Mouse (Mus musculus) 3134 (cell line): ENCODE data around the gene Capn9.
A peak's percentile ranks its signal among the peaks of the same experiment; 100 is the strongest.

Source experiments
- DNase-seq: peaks from one replicate; pipeline ENCODE4 v3.0.0-alpha.2; 2011; ENCODE audit warnings: low spot score; ENCODE audit not compliant: insufficient read length; ENCODE audit errors: extremely low read depth

The Capn9 gene

DNA sequence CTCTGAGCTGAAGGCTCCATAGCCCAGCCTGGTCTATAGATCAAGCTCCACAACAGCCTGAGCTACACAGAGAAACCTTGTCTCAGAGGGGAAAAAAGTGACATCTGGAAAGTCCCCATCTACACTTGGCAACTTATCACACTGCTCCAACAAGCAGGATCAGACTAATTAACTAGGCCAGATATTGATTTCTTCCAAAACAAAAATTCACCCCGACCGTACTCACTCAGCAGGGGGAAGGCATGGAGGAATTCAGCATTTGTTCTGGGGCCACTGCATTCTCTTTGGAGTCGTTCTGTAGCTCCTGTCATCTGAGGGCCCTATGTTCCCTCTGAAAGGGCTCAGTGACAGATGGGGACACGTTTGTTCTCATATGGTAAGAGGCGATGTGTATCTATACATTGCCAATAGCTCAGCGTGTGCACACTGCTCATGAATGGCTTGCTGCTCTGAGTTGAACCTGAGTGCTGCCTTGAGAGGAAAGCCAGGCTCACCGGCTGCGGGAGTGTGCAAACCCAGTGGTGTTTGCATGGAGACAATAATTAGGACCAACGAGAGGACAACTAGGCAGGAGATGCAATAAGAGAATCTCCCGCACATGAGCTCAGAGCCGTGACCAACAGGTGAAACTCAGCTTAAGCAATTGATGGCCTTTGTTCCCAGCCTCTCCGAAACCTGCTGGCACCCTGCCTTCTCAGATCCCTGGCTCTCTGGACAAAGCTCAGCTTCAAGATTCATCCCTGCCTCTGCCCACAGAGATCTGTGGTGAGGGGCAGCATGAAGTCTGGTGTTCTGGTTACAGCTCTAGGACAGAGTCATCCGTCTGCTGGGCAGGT lies 58.7 kb downstream of the Capn9 start:
- no peak for DNase-seq

DNA sequence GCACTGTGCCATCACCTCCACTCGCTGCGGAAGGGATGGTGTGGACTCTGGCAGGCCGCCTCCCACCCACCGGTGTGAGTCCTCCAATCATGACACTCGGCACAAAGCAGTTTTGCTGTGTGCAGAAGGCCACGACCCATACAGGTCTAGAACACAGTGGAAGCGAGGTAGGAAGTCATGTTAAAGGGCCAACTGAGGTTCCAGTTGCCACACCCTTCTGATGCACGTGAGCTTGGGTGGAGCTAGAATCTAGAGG lies 59.3 kb downstream of the Capn9 start:
- no peak for DNase-seq

DNA sequence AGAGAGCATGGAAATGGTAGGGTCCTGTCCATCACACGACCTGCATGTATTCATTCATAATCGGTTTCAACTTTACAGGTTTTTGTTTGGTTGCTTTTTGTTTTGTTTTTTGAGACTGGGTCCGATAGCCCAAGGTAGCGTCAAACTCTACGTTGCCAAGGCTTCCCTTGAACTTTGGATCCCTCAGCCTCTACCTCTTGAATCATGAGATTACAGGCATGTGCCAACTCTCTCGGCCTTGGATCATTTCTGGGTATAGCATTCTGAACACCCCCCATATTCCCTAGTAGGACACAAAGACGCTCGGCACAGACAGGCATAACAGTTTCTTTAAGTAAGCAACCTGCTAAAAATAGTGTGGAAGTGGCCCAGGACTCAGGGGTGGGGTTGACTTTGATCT lies 65.7 kb downstream of the Capn9 start:
- DNase-seq: no peak

DNA sequence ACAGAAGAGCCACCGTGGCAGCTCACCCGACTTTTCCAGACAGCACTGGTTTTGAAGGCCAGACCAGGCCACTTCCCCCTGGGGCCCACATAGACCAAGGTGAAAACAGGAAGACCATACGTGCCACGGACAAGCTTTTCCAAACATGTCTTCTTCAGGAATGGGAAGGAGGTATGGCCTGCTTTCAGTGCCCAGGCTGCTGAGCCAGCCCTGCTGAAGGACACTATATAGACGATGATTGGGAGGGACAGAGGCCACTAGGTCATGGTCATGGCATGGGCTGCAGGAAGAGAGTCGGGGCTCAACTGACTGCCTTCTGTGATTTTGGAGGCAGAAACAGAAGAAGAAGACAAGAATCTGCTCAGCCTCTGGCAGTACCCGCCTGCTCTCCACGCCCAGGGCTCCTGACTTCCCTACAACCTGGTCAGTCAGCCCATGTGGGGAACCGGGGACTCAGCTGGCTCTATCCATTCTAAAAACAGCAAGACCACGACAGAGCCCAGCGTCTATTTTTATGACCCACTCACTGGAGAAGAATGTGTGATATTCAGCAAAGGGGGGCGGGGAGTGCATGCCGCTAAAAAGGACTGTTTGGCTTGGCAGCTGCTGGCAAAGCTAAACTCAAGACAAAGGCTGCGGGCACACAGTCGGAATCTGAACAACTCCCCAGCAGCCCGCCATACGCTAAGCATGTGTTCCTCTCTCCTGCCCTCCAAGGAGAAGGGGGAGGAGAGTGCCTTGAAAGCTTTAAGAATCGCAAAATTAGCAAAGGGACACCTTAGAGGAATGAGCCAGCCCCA lies 67.8 kb downstream of the Capn9 start:
- DNase-seq: peak; percentile 89

DNA sequence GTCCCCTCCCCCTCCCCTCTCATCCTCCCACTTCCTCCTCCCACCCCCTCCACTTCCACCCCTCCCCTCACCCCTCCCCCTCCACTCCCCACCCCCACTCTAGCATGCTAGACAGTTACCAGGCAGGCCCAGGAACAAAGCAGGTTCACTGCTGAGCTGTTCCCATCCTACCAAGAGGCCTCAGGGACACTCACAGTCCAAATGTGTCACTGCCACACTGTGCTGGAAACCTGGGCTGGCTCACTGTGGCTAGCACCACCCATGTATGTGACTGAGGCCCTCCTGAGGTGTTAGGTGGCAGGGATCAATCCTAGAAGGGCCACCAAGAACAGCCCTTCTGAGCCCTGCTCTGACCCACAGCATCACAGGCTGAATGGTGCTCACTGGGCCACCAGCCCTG lies 72.4 kb downstream of the Capn9 start:
- no peak for DNase-seq

DNA sequence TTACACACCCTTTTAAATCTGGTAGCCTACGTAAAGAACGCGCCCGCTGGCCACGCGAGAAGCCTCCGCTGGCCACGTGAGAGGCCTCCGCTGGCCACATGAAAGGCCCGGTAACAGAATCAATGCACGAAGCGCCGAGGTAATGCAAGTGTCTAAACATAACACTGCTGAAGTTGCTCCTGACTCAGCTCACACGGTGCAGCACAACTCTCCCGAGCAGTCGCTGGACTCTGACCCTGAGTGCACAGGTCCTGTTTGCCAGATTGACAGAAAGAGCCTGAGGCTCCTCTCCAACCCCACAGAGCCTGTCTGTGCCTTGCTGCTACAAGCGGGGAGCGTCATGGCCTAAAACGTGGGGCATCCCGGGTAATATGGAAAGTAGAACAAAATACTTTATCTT lies 75.9 kb downstream of the Capn9 start:
- DNase-seq: no peak

DNA sequence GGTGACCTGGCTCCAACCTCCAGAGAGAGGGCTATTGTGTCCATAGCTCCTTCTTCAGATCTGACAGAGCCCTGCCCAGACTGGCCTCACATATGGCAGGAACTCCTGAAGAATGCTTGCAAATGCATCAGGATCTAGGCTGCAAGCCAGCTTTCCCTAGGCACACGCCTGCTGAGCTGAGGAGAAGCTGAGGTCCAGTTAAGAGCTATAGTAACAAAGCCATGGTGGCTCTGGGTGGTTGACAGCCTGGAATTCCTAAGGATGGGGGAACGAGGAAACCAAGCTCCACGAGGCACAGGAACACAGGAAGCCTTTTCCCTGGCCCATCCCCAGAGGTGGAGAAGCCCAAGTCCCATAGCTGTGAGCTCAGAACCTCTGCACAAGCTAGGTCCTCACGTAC lies 76.6 kb downstream of the Capn9 start:
- DNase-seq: peak; percentile 66

DNA sequence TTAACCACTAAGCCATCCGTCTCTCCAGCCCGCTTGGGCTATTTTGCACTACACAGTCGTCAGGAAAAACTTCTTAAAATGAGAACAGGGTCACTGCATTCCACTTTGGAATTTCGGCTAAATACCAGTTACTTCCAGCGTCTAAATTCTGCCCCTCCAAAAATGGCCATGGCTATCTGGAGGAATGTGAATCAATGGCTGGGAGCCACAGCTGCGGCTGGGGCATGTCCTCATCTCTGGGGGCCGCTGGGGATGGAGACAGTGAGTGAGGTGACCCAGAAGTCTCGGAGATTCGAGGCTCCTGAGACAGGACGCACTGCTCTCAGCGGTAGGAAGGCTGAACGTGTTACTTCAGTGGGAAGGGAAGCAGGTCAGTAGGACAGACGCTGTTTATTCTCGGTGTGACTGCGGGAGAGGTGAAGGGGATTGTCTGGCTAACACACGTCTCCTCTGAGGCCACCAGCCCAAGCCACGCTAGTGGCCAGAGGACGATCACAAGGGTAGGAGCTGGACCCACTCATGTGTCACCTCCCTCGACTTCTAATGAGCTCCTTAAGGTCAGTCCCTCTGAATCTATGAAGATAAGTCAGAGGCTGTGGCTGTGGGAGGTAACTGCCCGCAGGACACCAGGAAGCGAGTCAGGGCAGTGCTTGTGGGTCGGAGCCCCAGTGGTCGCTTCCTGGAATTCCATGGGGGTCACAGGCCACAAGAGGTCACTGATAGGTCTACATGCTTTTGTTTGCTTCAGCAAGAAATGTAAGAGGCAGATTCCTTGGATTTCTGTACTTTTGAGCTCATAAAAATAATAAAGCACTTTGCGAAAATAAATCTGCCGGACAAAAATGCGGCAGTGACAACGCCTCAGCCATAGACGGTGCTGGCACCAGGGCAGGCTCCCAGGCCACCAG lies 77.9 kb downstream of the Capn9 start:
- no peak for DNase-seq

DNA sequence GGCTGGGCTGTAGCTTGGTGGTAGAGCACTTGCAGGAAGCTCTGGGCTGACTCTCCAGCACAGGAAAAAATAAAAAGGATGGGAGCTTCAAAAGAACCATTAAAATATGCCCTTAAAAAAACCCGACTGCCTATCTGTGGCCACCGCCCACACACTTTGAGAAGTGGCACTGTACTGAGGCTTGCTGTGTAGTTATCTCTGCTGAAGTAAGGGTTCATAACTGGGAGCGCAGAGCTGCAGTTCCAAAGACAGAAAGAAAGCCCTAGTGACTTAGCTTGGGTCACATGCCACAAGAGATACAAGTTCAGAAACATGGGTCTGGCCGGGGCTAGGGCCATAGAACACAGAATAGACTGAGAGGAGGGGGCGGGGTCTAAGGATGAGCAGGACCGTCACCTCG lies 82.0 kb downstream of the Capn9 start:
- no peak for DNase-seq

DNA sequence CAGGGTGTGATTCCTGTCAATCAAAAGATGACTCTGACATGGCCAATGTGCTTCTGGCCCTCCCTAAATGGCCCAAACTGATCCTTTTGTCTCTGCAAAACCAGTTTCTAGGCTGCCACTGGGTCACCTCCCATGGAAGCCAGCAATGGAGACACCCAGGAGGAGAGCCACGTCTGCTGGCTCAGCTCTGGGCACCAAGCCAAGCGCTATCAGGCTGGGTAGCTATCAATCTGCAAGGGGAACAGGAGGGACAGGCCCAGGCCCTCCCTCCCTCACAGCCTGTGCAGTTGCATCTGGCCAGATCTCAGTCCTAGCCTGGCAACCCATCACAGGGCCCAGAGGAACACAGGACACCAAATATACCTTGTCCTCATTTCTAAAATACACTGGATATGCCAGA lies 82.5 kb downstream of the Capn9 start:
- no peak for DNase-seq

DNA sequence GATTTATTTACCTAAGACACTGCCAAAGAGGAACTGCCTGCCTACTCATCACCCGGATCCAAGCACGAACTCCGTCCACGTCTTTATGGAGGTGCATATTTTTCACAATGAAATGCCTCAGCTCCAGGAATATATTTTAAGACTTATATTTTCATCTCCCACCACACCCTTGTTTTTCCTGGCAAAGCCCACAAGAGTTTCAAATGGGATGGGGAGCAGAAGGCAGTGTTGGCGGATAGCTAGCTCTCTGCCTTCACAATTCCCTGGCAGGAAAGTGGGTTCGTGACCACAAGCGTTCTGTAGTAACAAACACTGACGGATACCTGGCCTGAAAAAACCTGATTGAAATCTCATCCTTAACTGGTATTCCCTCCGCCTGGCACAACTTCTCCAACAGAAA lies 85.9 kb downstream of the Capn9 start:
- DNase-seq: no peak

DNA sequence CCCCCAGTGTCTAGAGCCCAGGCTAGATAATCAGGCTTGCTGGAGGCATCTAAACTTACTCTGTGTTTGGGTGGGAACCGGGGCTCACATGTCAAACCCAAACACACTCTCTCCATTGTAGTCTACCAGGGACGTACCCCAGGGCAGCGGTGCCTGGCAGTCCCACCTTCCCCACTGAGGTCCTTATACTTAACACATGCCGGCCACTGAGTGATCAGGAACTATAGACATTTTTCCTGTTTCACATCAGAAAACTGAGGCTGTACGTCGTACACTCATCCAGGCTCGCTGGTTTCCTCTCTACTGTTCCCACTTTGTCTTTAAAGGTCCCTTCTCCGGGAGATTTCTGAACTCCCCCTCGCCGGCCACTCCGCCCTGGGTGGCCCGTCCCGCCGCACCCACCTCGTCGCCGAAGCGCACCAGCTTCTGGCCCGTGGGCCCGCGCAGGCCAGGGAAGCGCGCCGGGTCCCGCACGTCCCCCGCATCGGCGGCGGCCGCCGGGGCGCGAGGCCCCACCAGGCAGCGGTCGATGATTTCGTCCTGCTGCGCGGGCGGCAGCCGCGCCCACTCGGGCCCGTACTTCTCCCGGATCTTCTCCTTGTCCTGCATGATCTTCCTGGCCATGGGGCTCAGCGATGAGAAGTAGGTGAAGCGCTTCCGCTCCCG lies 86.7 kb downstream of the Capn9 start:
- no peak for DNase-seq

DNA sequence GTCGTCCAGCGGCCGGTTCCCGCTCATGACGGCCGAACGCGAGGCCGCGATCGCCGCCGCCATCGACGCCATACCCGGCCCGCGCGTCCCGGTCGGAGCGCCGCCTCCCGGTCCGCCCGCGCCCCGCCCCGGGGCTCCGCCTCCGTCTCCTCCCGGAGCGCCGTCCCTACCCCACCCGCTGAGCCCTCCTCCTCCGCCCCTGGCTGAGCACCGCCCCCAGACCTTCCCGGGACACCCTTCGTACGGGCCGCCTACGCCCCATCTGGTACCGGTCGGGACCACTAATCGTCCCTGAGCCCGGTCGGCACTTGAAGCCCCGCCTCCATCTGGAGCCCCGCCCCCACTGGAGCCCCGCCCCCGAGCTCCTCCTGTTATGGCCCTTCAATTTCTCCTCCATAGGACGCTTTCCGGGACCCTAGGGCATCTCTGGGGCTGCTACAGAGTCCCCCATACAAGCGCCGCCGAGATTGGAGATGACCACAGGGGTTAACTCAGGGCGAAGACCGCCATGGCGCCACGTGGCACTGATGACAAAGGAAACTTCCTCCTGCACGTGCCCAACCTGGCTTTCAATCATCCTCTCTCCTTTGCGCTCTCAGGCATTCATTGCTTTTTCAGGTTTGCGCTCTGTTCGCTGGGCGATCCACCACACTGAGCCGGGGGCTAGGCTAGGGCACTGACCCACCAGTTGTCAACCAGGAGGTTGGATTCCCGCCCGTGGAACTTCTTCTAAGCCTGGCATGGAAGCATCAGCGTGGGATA lies 87.4 kb downstream of the Capn9 start, which contains the start of gene 2310022B05Rik:
Gene 2310022B05Rik, minus strand, starts transcription at position 258 of the 762 bp plus-strand sequence.
- DNase-seq: peak; percentile 89

DNA sequence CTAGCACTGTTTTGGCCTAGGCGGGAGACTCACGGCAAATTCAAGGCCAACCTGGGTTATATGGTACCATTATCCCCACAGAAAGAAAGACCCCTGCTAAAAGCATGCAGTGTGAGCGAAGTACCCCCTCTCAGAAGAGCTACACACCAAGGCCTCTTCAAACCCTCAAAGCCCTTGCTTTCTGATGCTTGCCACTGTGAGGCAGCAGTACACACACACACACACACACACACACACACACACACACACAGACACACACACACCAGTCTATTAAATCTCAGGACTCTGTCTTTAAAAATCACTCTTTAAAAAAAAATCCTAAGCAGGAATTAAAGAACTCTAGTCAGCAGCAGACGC lies 87.9 kb downstream of the Capn9 start:
- DNase-seq: no peak

DNA sequence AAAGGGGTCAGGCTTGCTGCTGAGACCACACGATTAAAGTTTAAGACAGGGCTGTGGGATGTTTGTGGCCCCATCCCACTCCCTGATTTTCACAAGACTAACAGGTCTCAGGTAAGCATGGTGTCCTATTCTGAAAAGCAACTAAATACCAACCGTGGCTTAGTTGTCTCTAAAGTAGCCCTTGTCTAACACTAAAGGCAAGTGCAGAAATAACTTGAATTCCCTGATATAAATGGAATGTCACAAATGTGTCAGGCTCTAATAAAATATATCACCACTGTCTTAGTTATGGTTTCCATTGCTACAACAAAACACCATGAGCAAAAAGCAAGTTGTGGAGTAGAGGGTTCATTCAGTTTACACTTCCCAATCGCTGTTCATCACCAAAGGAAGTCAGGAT lies 88.5 kb downstream of the Capn9 start:
- DNase-seq: no peak
